Mouse (Mus musculus): ENCODE results near the gene Map4k4. TPM values are rescaled to one million over a fixed set of nuclear protein-coding genes. Genes with fewer than 3 reads are reported as not detected.

Map4k4 gene
- polyA plus RNA-seq, 1 experiment from 2014 or later = 68.2 TPM

DNA sequence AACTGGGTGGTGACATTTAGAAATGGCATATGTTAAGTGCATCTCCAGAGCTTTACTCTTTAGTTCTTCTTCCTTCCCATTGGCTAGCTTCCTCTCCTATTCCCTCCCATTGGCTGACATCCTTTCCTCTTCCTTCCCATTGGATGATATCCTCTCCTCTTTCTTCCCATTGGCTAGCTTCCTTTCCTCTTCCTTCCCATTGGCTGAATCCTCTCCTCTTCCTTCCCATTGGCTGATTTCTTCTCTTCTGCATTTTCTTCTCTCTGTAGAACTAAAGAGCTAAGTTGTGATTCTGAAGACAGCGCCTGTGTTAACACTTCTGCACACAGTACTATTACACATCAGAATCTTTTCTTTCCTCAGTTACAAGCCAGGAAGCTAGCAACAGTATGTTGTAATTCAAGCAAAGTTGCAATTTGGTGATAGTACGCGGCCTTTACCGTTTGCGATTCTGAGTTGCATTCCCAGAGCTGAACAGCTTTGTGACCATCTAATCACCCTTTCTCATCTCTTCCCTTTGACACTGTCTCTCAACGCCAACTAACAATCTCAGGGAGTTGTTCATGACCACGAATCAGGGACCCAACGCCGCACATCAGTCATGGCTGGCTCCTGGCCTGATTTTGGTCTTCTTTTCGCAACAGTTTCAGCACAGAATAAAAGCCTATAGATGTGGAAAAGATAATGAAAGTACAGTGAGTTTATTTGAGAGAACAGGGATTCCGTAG is 7.4 kb upstream of the Map4k4 start:
- H3K4me2 ChIP-seq (replicated peaks; ENCODE audit: low read depth, low read length) = no peak overlapping the region
- H3K27me3 ChIP-seq (ENCODE audit: control insufficient read depth, insufficient read depth, low read length) = no peaks in the 10 kb centered on the region
- H3K27ac ChIP-seq (ENCODE audit: low read depth, low read length) = no peak overlapping the region
- no peaks in the 10 kb centered on the region for H3K36me3 ChIP-seq (ENCODE audit: control insufficient read depth, insufficient read depth, low read length)
- DNase-seq (ENCODE audit: low spot score) (no peak), ATAC-seq (ENCODE audit: low FRiP score) (no peak)
- no peaks in the 10 kb centered on the region for H3K9me3 ChIP-seq (ENCODE audit: control insufficient read depth, low read length)
- WGBS = 94% methylated on average over 11 of the region's 11 CpGs
- no peaks in the 10 kb centered on the region for H3K4me1 ChIP-seq (replicated peaks; ENCODE audit: control insufficient read depth, insufficient read depth, low read length)
- no peak overlapping the region for H3K9ac ChIP-seq (ENCODE audit: low read depth, low read length)
- no peak overlapping the region for H3K4me3 ChIP-seq (ENCODE audit: low read depth, low read length)

DNA sequence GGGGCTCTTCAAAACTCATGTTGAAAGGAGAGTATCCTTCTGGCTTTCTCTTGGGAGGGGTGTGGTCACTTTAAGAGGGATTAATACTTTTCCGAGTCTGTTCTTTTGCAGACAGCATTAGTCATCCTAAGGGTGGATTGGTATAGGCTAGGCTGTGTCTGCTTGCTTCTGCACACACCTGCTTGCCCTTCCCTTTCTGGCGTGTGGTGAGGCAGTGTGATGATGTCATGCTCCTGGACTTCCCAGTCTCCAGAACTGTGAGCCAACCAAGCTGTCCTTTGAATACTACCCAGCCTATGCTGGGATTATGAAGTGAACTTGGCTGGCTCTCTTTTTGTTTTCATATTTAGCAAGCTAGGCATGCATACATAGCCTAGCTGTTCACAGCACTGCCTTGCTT is 5.6 kb upstream of the Map4k4 start:
- H3K27me3 ChIP-seq (ENCODE audit: control insufficient read depth, insufficient read depth, low read length) = no peaks in the 10 kb centered on the region
- no peaks in the 10 kb centered on the region for H3K9me3 ChIP-seq (ENCODE audit: control insufficient read depth, low read length)

DNA sequence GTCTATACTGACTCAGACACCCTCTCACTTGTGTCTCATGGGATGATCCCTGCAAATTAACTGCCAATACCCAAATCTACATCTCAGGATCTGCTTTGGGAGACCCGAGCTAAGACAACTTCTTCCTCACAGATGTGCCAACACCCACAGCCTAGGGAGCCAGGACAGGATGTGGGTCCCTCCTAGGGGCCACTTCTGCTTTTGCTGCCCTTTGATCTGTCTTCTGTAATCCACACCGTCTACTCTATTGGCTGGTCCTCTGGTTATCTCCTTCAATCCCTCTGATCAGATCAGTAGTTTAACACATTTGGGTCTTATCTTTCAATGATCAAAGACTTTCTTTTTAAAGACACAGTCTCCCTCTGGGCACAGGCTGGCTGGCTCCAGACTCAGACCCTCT is 5.2 kb upstream of the Map4k4 start:
- WGBS = 50% methylated on average over 2 of the region's 2 CpGs
- Histone ChIP-seq H3K9me3 (ENCODE audit: control insufficient read depth, low read length) (no peaks in the 10 kb centered on the region), H3K4me3 (ENCODE audit: low read depth, low read length) (no peak overlapping the region), H3K27ac (ENCODE audit: low read depth, low read length) (no peak overlapping the region), H3K4me2 (replicated peaks; ENCODE audit: low read depth, low read length) (no peak overlapping the region), H3K36me3 (ENCODE audit: control insufficient read depth, insufficient read depth, low read length) (no peaks in the 10 kb centered on the region), H3K27me3 (ENCODE audit: control insufficient read depth, insufficient read depth, low read length) (no peaks in the 10 kb centered on the region), H3K4me1 (replicated peaks; ENCODE audit: control insufficient read depth, insufficient read depth, low read length) (peaks cover 3% of the 10 kb centered on the region; the same call in 1 of the 2 replicates), H3K9ac (ENCODE audit: low read depth, low read length) (no peak overlapping the region)
- ATAC-seq (ENCODE audit: low FRiP score) = no peak
- no peak for DNase-seq (ENCODE audit: low spot score)

More for the DNA sequence above, 5.6 kb upstream of the Map4k4 start:
- Histone ChIP-seq H3K9ac (ENCODE audit: low read depth, low read length) (no peak overlapping the region), H3K4me2 (replicated peaks; ENCODE audit: low read depth, low read length) (no peak overlapping the region), H3K4me1 (replicated peaks; ENCODE audit: control insufficient read depth, insufficient read depth, low read length) (peaks cover 2% of the 10 kb centered on the region; the same call in 1 of the 2 replicates), H3K27ac (ENCODE audit: low read depth, low read length) (no peak overlapping the region), H3K36me3 (ENCODE audit: control insufficient read depth, insufficient read depth, low read length) (no peaks in the 10 kb centered on the region), H3K4me3 (ENCODE audit: low read depth, low read length) (no peak overlapping the region)
- ATAC-seq (ENCODE audit: low FRiP score) (no peak), DNase-seq (ENCODE audit: low spot score) (no peak)
- WGBS = 58% methylated on average over 2 of the region's 2 CpGs

DNA sequence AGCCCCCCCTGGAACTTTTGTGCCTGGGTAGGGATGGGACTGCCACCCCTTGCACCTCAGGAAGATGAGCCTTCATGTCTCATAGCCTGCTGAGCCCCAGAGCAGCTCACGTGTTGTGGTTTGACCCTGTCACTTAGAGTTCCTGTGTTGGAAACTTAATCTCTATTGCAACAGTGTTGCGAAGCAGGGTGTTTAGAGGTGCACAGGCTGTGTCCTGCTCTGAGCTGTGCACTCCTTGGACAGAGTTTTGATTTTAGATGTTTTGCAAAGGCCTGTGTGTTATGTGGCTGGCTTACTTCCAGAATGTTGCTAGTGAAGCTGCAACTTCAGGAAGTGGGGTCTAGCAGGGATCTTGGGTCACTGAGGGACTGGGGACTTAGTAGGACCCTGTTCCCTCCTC is 4.1 kb upstream of the Map4k4 start:
- H3K4me1 ChIP-seq (replicated peaks; ENCODE audit: control insufficient read depth, insufficient read depth, low read length) = peaks cover 3% of the 10 kb centered on the region; the same call in 1 of the 2 replicates
- no peaks in the 10 kb centered on the region for H3K36me3 ChIP-seq (ENCODE audit: control insufficient read depth, insufficient read depth, low read length)
- no peak overlapping the region for H3K27ac ChIP-seq (ENCODE audit: low read depth, low read length)
- no peak overlapping the region for H3K9ac ChIP-seq (ENCODE audit: low read depth, low read length)
- no peak overlapping the region for H3K4me2 ChIP-seq (replicated peaks; ENCODE audit: low read depth, low read length)
- ATAC-seq (ENCODE audit: low FRiP score) (no peak), DNase-seq (ENCODE audit: low spot score) (no peak)
- H3K9me3 ChIP-seq (ENCODE audit: control insufficient read depth, low read length) = no peaks in the 10 kb centered on the region
- 70% methylated on average over 2 of the region's 2 CpGs for WGBS
- H3K4me3 ChIP-seq (ENCODE audit: low read depth, low read length) = no peak overlapping the region
- no peaks in the 10 kb centered on the region for H3K27me3 ChIP-seq (ENCODE audit: control insufficient read depth, insufficient read depth, low read length)

DNA sequence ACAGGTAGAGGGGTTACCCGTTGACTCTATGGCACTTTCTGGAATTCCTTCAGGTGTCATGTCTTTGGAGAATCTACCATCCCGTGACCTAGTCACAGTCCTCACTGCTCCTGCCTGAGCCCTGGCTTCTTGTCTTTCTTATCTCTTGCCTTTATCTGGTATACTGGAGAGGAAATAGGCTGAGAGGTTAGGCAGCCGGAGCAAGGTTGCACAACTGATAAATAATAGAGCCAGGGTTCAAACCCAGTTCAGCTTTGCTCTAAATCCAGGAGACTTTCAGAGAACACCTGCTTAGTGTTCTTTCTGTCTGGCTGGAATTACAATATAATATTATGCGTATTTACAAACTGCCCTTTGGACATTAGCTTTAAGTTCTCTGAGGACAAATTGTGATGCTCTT is 2.0 kb upstream of the Map4k4 start:
- H3K27me3 ChIP-seq (ENCODE audit: control insufficient read depth, insufficient read depth, low read length) = no peaks in the 10 kb centered on the region
- WGBS = 78% methylated on average over 4 of the region's 4 CpGs
- H3K4me1 ChIP-seq (replicated peaks; ENCODE audit: control insufficient read depth, insufficient read depth, low read length) = peaks cover 3% of the 10 kb centered on the region; the same call in 1 of the 2 replicates
- H3K36me3 ChIP-seq (ENCODE audit: control insufficient read depth, insufficient read depth, low read length) = no peaks in the 10 kb centered on the region
- H3K4me2 ChIP-seq (replicated peaks; ENCODE audit: low read depth, low read length) = no peak overlapping the region
- H3K9ac ChIP-seq (ENCODE audit: low read depth, low read length) = no peak overlapping the region
- no peaks in the 10 kb centered on the region for H3K9me3 ChIP-seq (ENCODE audit: control insufficient read depth, low read length)
- H3K4me3 ChIP-seq (ENCODE audit: low read depth, low read length) = no peak overlapping the region
- no peak for ATAC-seq (ENCODE audit: low FRiP score)
- H3K27ac ChIP-seq (ENCODE audit: low read depth, low read length) = no peak overlapping the region
- no peak for DNase-seq (ENCODE audit: low spot score)

DNA sequence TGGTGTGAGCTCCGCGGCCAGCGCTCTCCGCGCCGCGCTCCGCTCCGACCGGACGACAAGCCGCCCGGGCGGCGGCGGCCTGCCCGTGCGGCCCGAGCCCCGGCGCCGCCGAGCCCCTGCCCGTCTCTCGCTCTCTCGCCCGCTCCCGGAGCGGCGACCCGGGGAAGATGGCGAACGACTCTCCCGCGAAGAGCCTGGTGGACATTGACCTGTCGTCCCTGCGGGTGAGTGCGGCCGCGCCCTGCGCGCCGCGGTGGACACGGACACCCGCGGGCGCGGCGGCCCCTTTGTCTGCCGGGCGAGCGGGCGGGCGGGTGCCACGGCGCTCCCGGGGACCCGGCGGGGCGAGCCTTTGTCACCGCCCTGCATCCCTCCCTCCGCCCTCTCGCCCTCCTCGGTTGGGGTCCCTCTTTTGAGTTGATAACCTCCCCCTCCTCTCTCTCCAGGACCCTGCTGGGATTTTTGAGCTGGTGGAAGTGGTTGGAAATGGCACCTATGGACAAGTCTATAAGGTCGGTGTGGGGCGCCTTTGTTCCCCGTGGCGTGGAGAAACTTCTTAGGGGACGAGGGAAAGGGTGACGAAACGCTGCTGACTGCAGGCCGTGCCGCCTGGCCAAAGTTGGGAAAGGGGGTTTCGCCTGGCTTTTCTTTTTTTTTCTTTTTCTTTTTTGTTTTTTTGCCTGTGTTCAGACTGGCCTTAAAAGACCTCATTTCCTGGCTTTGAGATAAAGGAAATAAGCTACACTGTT is 524 bp downstream of the Map4k4 start:
- Histone ChIP-seq H3K27ac (ENCODE audit: low read depth, low read length) (peak overlapping the region; percentile 100), H3K27me3 (ENCODE audit: control insufficient read depth, insufficient read depth, low read length) (no peaks in the 10 kb centered on the region), H3K4me3 (ENCODE audit: low read depth, low read length) (peak overlapping the region; percentile 97), H3K9me3 (ENCODE audit: control insufficient read depth, low read length) (no peaks in the 10 kb centered on the region), H3K4me1 (replicated peaks; ENCODE audit: control insufficient read depth, insufficient read depth, low read length) (peaks cover 7% of the 10 kb centered on the region), H3K36me3 (ENCODE audit: control insufficient read depth, insufficient read depth, low read length) (no peaks in the 10 kb centered on the region), H3K4me2 (replicated peaks; ENCODE audit: low read depth, low read length) (peak overlapping the region; percentile 54), H3K9ac (ENCODE audit: low read depth, low read length) (peak overlapping the region; percentile 100)
- ATAC-seq (ENCODE audit: low FRiP score) (peak; percentile 37), DNase-seq (ENCODE audit: low spot score) (peak; percentile 77)
- 0% methylated on average over 37 of the region's 75 CpGs for whole genome bisulfite sequencing

DNA sequence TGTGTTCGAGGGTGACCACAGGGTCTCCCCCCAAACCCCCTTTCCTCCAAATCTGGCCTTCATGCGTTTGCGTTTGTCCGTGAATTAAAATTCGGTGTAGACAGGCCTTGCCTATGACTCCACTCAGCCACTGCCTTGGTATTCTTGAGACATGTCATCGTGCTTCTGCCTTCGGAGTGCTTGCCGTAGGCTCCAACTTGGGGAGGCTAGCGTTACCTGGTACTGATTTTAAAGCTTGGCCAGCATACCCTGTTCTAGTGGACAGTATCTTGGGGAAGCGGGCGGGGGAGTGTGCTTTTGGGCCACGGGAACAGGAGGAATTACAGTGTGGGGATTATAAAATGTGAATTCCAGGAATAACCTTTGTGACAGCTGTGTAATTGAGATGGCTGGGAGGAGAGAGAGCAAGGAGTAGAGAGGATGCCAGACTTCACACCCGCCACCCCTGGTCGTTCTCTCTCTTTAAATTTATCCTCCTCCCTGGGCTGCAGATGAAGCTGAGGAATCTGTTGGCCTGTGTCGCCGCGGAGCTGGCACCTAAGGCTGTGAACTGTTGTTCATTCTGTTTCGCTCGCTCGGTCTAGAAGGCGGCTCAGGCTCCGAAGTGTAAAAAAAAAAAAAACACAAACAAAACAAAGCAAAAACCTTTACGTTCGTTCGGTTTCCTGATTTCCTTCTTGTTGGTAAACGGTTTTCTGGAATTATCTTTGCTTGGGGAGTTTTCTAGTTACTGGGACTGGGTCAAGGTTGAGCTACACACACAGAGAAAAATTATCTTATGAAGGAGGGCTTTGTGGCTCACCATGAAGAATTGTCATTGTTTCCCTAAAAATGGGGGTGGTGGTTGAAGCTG is 1.4 kb downstream of the Map4k4 start:
- ATAC-seq (ENCODE audit: low FRiP score) (no peak), DNase-seq (ENCODE audit: low spot score) (peak; percentile 61)
- peak overlapping the region; percentile 100 for H3K9ac ChIP-seq (ENCODE audit: low read depth, low read length)
- H3K36me3 ChIP-seq (ENCODE audit: control insufficient read depth, insufficient read depth, low read length) = no peaks in the 10 kb centered on the region
- under 1% methylated on average over 26 of the region's 26 CpGs for WGBS
- H3K4me2 ChIP-seq (replicated peaks; ENCODE audit: low read depth, low read length) = peak overlapping the region; percentile 54
- no peaks in the 10 kb centered on the region for H3K27me3 ChIP-seq (ENCODE audit: control insufficient read depth, insufficient read depth, low read length)
- peak overlapping the region; percentile 100 for H3K27ac ChIP-seq (ENCODE audit: low read depth, low read length)
- peak overlapping the region; percentile 97 for H3K4me3 ChIP-seq (ENCODE audit: low read depth, low read length)
- peaks cover 13% of the 10 kb centered on the region for H3K4me1 ChIP-seq (replicated peaks; ENCODE audit: control insufficient read depth, insufficient read depth, low read length)
- no peaks in the 10 kb centered on the region for H3K9me3 ChIP-seq (ENCODE audit: control insufficient read depth, low read length)

DNA sequence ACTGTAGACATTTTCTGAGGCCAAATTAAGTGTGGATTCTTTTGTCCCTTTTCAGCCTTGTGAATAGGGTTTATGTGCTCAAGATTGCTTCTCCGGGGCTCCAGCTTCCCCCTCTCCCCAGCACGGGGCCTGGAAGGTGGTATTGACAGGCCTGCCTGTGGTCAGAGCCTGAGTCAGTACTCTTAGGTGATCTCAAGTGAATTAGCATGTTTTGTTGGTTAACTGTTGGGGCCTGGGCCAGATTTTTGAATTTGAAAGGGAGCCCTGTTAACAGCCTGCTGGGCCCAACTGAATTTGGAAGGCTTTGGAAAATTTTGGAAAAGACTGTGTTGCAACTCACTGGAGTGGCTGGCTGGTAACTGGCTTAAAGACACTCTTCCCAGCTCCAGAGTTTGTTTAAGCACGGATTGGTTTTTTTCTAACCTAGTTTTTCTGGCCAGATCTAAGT is 2.0 kb downstream of the Map4k4 start:
- ATAC-seq (ENCODE audit: low FRiP score) = no peak
- DNase-seq (ENCODE audit: low spot score) = no peak
- Histone ChIP-seq H3K27me3 (ENCODE audit: control insufficient read depth, insufficient read depth, low read length) (no peaks in the 10 kb centered on the region), H3K9ac (ENCODE audit: low read depth, low read length) (peak overlapping the region; percentile 100), H3K9me3 (ENCODE audit: control insufficient read depth, low read length) (no peaks in the 10 kb centered on the region), H3K4me3 (ENCODE audit: low read depth, low read length) (peak overlapping the region; percentile 97), H3K4me1 (replicated peaks; ENCODE audit: control insufficient read depth, insufficient read depth, low read length) (peaks cover 14% of the 10 kb centered on the region), H3K36me3 (ENCODE audit: control insufficient read depth, insufficient read depth, low read length) (no peaks in the 10 kb centered on the region), H3K27ac (ENCODE audit: low read depth, low read length) (peak overlapping the region; percentile 100), H3K4me2 (replicated peaks; ENCODE audit: low read depth, low read length) (peak overlapping the region; percentile 54)
- WGBS = 3% methylated on average over 3 of the region's 3 CpGs
